Mouse (Mus musculus) forelimb bud, embryonic 11.5 days (tissue): Measurements from ENCODE around the gene Cd19.

Source experiments
- DNase-seq: peaks from one replicate; pipeline ENCODE4 v3.0.0-alpha.2; 2012; ENCODE audit warnings: low read depth, low spot score

The Cd19 gene

DNA sequence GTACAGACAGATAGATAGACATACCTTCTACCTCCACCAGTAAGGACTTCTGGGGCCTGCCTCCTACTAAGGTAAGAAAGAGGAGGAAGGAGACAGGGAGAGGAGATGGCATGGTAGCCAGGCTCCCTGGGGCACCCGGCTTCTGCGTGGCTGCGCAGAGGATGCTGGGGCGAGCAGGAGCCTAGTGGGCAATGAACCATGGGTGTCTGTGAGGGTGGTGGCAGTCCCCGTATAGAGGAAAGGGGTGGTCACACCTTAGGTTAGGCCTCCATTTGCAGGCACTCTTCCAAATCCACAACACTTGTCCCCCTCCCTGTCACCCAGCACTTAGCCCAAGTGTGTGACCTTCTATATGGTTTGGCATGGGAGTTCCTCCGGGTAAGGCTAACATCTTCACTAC, at the start of gene Cd19:
Cd19 (minus strand) TSS at position 165 of the 400 bp plus-strand sequence.
- DNase-seq, result no peak

DNA sequence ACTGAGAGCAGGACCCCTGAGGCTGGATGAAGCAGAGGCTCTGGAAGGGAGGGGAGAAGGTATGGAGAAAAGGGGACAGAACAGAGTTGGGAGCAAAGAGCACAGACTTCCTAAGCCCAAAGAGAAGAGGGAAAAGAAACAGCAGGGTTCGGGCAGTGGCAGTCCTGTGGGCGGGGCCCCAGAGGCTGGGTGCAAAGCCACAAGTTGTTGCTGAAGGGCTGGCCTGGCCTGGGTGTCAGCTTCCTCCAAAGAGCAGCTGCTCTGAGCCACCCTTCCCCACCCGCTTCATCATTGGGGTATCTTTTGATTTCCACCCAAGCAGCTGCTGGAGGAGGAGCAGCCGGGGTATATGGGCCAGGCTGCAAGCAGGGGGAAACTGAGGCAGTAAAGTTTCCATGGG, 49.4 kb upstream of the Cd19 start:
- no peak for DNase-seq

DNA sequence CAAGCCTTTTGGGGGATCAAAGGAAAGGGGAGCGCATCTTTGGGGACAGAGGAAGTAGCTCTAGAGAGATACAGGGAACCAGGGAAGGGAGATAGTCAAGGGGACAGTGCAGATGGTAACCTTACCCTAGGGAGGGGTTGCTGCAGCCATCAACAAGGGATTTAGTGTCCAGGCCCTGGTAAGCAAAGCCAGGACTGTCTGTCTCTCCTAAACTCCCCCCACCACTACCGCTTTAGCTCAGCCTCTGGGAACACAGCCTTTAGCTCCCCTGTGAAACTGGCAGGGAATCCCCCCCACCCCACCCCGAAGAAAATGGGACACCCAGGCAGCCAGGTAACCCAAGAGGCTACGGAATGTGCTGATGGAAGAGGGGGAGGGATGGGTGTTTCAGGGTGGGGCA, 48.9 kb upstream of the Cd19 start:
- DNase-seq, result no peak

- DNase-seq, result no peak
Measured at GRCm38 (mm10) chr7:126463004-126463403, 48.3 kb upstream of the Cd19 start, which contains the start of gene Atp2a1. TSS of gene Atp2a1 (minus strand) at chr7:126463108.

DNA sequence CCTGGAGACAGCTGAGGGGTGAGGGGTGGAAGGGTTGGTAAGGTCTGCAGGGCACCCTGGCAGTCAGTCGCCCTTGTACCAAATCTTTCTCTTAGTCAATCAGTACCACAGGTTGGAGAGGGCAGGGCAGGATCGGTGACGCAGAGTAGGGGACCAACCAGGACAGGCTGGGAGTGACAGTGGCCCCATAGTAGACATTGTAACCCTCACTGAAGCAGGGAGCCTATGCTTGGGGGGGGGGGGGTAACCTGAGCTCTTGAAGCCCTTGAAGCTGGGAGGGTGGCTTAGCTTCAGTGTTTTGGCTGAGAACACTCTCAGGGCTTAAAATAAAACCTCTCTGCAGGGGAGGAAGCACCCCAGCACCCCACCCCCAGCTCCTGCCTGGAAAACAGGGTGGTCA, 46.9 kb upstream of the Cd19 start:
- no peak for DNase-seq

GRCm38 (mm10) chr7:126460623-126461399, 46.1 kb upstream of the Cd19 start:
- peak; percentile 37 for DNase-seq

DNA sequence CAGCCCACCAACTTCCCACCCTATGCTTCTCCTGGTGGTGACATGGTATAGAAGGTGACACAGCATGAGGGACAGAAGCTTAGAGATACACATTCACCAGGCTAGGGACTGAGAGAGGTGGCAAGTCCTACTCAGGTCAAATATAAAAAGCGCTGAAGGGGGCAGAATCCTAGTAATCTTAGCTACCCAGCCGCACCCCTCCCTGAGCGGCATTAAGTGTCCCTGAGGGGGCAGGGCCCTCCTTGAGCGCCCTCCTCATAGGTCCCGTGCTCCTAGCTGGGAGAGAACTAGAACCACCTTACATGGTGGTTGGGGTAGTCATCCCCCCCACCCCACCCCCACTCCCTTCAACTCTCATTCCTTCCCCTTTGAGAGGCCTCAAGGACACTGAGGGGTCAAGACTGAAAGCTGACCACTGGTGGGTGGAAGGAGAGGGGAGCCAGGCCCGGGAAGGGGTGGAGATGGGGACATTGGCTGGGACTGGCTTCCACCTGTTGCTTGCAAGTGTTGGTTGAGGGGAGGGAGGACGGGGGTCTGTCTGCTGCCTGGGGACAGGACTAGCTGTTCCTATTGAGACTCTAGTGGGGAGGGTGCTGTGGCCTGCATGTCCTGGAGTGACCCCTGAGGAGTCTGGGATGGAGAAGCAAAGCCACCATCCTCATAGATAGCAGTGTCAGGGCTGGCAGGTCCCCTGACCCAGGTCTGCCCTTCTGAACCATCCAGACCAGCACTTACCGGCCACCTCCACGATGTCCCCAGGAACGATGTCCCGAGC, 44.3 kb upstream of the Cd19 start:
- no peak for DNase-seq

DNA sequence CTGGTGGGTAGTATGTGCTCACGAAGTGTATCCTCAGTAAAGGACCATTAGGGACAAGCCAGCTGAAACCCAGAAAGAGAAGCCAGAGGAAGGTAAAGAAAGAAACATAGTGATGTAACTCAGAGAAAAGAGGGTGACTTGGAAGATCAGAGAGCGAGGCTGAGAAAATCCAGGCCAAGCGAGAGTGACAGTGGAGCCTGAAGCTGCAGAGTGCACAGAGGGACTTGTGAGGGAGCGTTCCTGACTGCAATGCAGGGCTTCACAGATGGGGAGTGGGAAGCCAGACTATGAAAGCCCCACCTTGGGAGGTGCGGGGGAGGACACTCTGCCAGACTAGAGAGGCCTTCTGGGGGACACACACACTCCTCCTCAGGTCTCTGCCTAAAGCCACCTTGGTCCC, 43.5 kb upstream of the Cd19 start:
- DNase-seq, result no peak

DNA sequence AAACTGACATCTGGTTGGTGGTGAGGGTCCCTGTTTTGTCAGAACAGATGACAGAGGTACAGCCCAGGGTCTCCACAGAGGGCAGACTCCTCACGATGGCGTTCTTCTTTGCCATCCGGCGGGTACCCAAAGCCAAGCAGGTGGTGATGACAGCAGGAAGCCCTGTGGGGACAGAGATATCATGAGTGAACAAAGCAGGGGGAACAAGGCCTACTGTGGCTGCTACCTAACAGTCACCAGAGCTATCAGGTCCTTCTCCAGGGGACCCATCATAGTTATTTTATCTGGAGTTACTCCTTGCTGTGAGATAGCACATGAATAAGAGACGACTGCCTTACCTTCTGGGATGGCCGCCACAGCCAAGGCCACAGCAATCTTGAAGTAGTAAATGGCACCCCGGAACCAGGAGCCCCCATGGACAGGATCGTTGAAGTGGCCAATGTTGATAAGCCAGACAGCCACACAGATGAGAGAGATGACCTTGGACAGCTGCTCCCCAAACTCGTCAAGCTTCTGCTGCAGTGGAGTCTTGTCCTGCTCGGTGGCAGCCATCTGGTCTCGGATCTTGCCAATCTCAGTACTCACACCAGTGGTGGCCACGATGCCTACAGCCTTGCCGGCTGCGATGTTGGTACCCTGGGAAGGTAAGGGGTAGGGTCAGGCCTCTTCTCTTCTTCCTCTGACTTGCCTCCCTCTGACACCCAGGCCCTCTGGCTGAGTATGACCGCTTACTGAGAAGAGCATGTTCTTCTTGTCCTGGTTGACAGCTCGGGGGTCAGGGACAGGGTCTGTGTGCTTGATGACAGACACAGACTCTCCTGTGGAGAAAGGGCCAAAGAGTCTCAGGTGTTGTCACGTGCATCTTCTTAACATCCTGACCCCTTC, 41.9 kb upstream of the Cd19 start:
- DNase-seq, result no peak

DNA sequence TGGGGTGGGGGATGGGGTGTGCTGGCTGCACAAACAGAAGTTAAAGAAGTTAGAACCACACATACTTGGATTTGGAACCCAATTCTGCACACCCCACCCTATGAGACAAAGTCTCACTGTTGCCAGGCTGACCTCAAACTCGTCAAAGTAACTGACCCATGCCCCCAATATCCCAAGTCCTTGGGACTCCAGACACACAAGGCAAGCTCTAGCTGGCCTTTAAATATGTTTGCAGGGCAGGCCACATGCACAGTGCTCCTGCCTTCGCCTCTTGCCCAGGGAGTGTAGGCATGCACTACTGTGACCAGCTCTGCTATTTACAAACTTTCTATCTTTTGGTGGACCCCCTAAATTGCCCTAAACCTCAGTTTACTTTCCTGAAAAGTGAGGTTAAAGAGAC, 40.6 kb upstream of the Cd19 start:
- DNase-seq, result no peak

DNA sequence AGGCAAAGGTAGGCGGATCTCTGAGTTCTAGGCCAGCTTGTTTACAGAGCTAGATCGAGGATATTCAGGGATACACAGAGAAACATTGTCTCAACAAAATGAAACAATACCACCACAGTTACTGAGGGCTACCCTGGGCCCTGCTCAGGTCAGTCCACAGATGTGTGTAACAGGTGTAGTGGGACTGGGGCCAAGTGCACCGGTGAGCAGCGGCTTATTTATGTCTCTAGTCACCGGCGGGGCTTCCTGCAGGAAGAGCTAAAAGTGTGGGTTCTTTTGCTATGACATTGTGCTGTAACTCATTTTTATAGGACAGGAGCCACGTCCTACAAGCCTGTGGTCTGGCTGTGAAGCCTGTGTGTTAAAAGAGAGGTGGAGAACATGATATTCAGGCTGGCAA, 39.2 kb upstream of the Cd19 start:
- DNase-seq, result no peak

- no peak for DNase-seq
Measured at GRCm38 (mm10) chr7:126452244-126452643, 37.6 kb upstream of the Cd19 start.

- no peak for DNase-seq
Measured at GRCm38 (mm10) chr7:126450641-126451040, 36.0 kb upstream of the Cd19 start.

GRCm38 (mm10) chr7:126449991-126450390, 35.3 kb upstream of the Cd19 start:
- DNase-seq, result no peak

DNA sequence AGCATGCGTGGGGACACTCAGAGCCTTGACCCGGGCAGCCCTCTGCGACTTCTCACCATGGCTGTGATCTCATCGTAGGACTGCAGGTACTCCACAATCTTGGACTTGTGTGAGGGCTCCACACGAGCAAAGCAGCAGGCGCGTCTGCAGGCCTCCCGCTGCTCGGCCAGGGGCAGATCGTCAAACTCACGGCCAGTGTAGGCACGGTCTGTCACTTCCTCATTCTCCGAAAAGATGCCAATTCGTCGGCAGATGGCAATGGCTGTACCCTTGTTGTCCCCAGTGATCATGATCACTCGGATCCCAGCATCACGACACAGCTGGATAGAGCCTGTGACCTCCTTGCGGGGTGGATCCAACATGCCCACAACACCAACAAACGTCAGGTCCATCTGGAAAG, 33.8 kb upstream of the Cd19 start:
- no peak for DNase-seq

- no peak for DNase-seq
Measured at GRCm38 (mm10) chr7:126446217-126446616, 31.5 kb upstream of the Cd19 start.

GRCm38 (mm10) chr7:126445104-126445815, 30.6 kb upstream of the Cd19 start:
- no peak for DNase-seq

DNA sequence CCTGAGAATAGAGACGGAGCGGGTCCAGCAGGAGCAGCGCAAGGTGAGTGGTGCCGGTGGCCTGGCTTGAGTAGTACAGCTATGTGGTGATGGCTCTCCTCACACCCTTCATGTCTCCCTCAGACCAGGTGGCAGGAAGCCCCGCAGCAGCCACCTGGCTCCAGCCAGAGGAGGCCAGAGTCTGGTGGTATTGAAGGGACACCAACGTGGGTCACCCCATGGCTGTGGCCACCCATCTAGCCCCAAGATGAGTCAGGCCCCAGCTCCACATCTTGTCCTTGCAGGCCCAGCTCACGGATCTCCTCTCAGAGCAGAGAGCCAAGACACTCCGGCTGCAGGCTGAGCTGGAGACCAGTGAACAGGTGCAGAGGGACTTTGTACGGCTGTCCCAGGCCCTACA, 29.8 kb upstream of the Cd19 start:
- no peak for DNase-seq

DNA sequence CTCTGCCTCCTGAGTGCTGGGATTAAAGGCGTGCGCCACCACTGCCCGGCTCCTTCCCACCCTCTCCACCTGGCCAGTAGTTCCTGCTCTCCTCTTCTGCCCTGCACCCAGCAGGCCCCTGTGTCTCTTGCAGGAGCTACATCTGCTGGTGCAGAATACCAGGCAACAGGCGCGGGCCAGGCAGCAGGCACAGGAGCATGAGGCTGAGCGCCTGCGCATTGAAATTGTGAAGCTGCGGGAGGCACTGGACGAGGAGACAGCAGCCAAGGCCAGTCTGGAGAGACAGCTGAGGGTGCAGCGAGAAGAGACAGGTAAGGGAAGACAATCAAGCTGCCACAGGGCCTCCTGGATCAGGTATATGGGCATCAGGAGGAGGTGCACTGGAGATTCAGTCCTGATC, 29.3 kb upstream of the Cd19 start:
- no peak for DNase-seq

- DNase-seq, result no peak
Measured at GRCm38 (mm10) chr7:126440134-126440533, 25.4 kb upstream of the Cd19 start.

- peak; percentile 74 for DNase-seq
Measured at GRCm38 (mm10) chr7:126436851-126437250, 22.2 kb upstream of the Cd19 start.
